Comparison of ENCODE assay signal across 18 mouse cellular contexts in the genomic region with DNA sequence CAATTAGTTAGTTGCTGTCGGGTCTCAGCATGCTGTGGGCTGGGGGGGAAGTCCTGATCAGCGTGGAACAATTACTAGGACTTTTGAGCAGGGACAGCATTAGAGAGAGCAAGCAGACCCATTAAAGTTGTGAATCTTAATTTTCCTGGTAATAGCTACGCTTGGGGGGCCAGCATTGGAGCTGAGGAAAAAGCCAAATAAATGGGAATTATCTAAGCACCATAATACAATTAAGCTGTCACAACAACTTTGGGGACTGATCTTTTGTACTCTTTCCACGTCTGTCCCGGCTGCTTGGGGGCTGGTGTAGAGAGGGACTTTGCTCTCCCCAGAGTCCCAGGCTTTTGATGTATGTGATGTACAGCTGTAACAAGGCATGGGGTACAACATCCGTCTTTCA.
DNase-seq lines count a peak whose midpoint lies in the region; ATAC-seq and TF ChIP-seq lines count a peak whose summit lies in the region.
"Had no signal": no experiment of that assay in that cellular context is flagged by ENCODE, and none has a peak within 500 bp of the region (broad histone marks: within the 10 kb centered on the region; RNA-seq: fewer than 3 reads in every experiment).

No protein-coding gene starts in this region.

- H3K9ac ChIP-seq in embryonic facial prominence, embryonic 14.5 days (ENCODE audit: low read depth, low read length), result no peak overlapping the region
- H3K9ac ChIP-seq in hindbrain, embryonic 13.5 days, result no peak overlapping the region
- no peak overlapping the region for H3K9ac ChIP-seq in midbrain, postnatal 0 days (replicated peaks; ENCODE audit: low read length, poor library complexity, severe bottlenecking)
- H3K9ac ChIP-seq: embryonic facial prominence, embryonic 12.5 days; liver, embryonic 13.5 days had no signal

- no peak overlapping the region for H3K4me2 ChIP-seq in embryonic facial prominence, embryonic 14.5 days (ENCODE audit: low read depth, low read length)
- H3K4me2 ChIP-seq in hindbrain, embryonic 13.5 days, result peak overlapping the region; percentile 25; the same call in 1 of the 2 replicates
- peak overlapping the region; percentile 10; the same call in 1 of the 2 replicates for H3K4me2 ChIP-seq in midbrain, postnatal 0 days (ENCODE audit: low read depth, low read length, poor library complexity, severe bottlenecking)
- H3K4me2 ChIP-seq: embryonic facial prominence, embryonic 12.5 days; liver, embryonic 13.5 days had no signal

- no peak overlapping the region for H3K27ac ChIP-seq in embryonic facial prominence, embryonic 14.5 days (replicated peaks; ENCODE audit: low read depth, low read length)
- no peak overlapping the region for H3K27ac ChIP-seq in hindbrain, embryonic 13.5 days
- H3K27ac ChIP-seq in midbrain, postnatal 0 days (ENCODE audit: low read depth, low read length), result no peak overlapping the region
- H3K27ac ChIP-seq in gastrocnemius, adult 2 months, result no peak overlapping the region
- H3K27ac ChIP-seq: embryonic facial prominence, embryonic 12.5 days; heart, embryonic 10.5 days; liver, embryonic 13.5 days had no signal

- no peak overlapping the region for H3K4me3 ChIP-seq in embryonic facial prominence, embryonic 14.5 days (ENCODE audit: low read depth, low read length)
- no peak overlapping the region for H3K4me3 ChIP-seq in hindbrain, embryonic 13.5 days
- no peak overlapping the region for H3K4me3 ChIP-seq in midbrain, postnatal 0 days (ENCODE audit: low read depth, low read length)
- no peak overlapping the region for H3K4me3 ChIP-seq in gastrocnemius, adult 2 months
- H3K4me3 ChIP-seq: embryonic facial prominence, embryonic 12.5 days; heart, embryonic 10.5 days; liver, embryonic 13.5 days had no signal

- H3K9me3 ChIP-seq in embryonic facial prominence, embryonic 14.5 days (ENCODE audit: control insufficient read depth, low read length), result no peaks in the 10 kb centered on the region
- no peaks in the 10 kb centered on the region for H3K9me3 ChIP-seq in hindbrain, embryonic 13.5 days
- no peaks in the 10 kb centered on the region for H3K9me3 ChIP-seq in midbrain, postnatal 0 days (ENCODE audit: low read length)
- H3K9me3 ChIP-seq: embryonic facial prominence, embryonic 12.5 days; heart, embryonic 10.5 days; liver, embryonic 13.5 days had no signal

- no peaks in the 10 kb centered on the region for H3K36me3 ChIP-seq in embryonic facial prominence, embryonic 14.5 days (ENCODE audit: control insufficient read depth, insufficient read depth, low read length)
- no peaks in the 10 kb centered on the region for H3K36me3 ChIP-seq in hindbrain, embryonic 13.5 days
- no peaks in the 10 kb centered on the region for H3K36me3 ChIP-seq in midbrain, postnatal 0 days (ENCODE audit: insufficient read depth, low read length)
- H3K36me3 ChIP-seq: embryonic facial prominence, embryonic 12.5 days; heart, embryonic 10.5 days; liver, embryonic 13.5 days had no signal

- TF ChIP-seq CTCF in midbrain, postnatal 0 days (IDR thresholded peaks at IDR 0.05), result no peak
- no peak for TF ChIP-seq CTCF in gastrocnemius, adult 2 months (IDR thresholded peaks at IDR 0.05)

- ATAC-seq in embryonic facial prominence, embryonic 14.5 days (ENCODE audit: low read depth), result peak; percentile 68; the same call in 1 of the 2 replicates
- ATAC-seq in hindbrain, embryonic 13.5 days (ENCODE audit: low FRiP score), result peak; percentile 89
- no peak for ATAC-seq in midbrain, postnatal 0 days (ENCODE audit: low FRiP score)

- no peaks in the 10 kb centered on the region for H3K27me3 ChIP-seq in embryonic facial prominence, embryonic 14.5 days (replicated peaks; ENCODE audit: control insufficient read depth, insufficient read depth, low read length)
- H3K27me3 ChIP-seq in hindbrain, embryonic 13.5 days, result no peaks in the 10 kb centered on the region
- no peaks in the 10 kb centered on the region for H3K27me3 ChIP-seq in midbrain, postnatal 0 days (ENCODE audit: insufficient read depth, low read length)
- H3K27me3 ChIP-seq: embryonic facial prominence, embryonic 12.5 days; liver, embryonic 13.5 days had no signal

- H3K4me1 ChIP-seq in embryonic facial prominence, embryonic 14.5 days (ENCODE audit: control insufficient read depth, insufficient read depth, low read length), result 0 out of 2 replicates have a peak, but pooled peaks cover 7% of the 10 kb centered on the region
- H3K4me1 ChIP-seq in hindbrain, embryonic 13.5 days (replicated peaks), result peaks cover 13% of the 10 kb centered on the region
- no peaks in the 10 kb centered on the region for H3K4me1 ChIP-seq in midbrain, postnatal 0 days (ENCODE audit: insufficient read depth, low read length)
- H3K4me1 ChIP-seq: heart, embryonic 10.5 days; liver, embryonic 13.5 days had no signal

- peak; percentile 12 for DNase-seq in embryo, embryonic 10.5 days (ENCODE audit: low spot score)
- no peak for DNase-seq in embryo, embryonic 9.5 days (ENCODE audit: extremely low spot score)
- DNase-seq in embryonic facial prominence, embryonic 14.5 days (ENCODE audit: low spot score), result peak; percentile 45
- no peak for DNase-seq in midbrain, postnatal 0 days (ENCODE audit: low spot score)
- DNase-seq in frontal cortex, postnatal 25 days (ENCODE audit: low spot score in 2 of 2), result no peak
- no peak for DNase-seq in layer of hippocampus, adult 11-12 months (ENCODE audit: low spot score)
- no peak for DNase-seq in gastrocnemius, adult 2 months
- DNase-seq: adrenal gland, postnatal 14 days; cerebellum, adult 9-11 months; gastrocnemius, postnatal 25 days; heart, postnatal 36 days; kidney, adult 11 months; kidney, postnatal 36 days; liver, embryonic 13.5 days; right cerebral cortex, adult 18-20 months had no signal

- intact Hi-C loops in gastrocnemius, adult 2 months (cut with DNase I), result no loop called here

- WGBS in embryonic facial prominence, embryonic 14.5 days, result 37% methylated on average over 6 of the region's 6 CpGs
- WGBS in hindbrain, embryonic 13.5 days, result 29% methylated on average over 6 of the region's 6 CpGs
- 22% methylated on average over 6 of the region's 6 CpGs for WGBS in midbrain, postnatal 0 days

Comparison
In these comparisons a context has a peak if more than half of its experiments do, and no peak if none do; other contexts are left out.
1. DNase-seq: peak in embryo, embryonic 10.5 days (single experiment) and embryonic facial prominence, embryonic 14.5 days (single experiment); none in embryo, embryonic 9.5 days (single experiment), midbrain, postnatal 0 days (single experiment), frontal cortex, postnatal 25 days (0 of 2), layer of hippocampus, adult 11-12 months (single experiment) and gastrocnemius, adult 2 months (single experiment).